Mouse (Mus musculus): Measurements from ENCODE around the gene Med22.

GRCm38 (mm10) chr2:26910124-26910993, at the start of gene Med22, which contains the start of gene Rpl7a:
- TF ChIP-seq POLR2A (IDR thresholded peaks at IDR 0.05; ENCODE audit: extremely low read depth, insufficient read depth, low read length) = peak; percentile 96
- no peak for TF ChIP-seq CTCF (IDR thresholded peaks at IDR 0.05; ENCODE audit: extremely low read depth, insufficient read depth, low read length)

Data from cortical plate, adult 2 months (tissue).